8 mouse cellular contexts compared by ENCODE assay signal in genomic region chr6:115991108-115991880, GRCm38 (mm10). TPM values are rescaled to one million over a fixed set of nuclear protein-coding genes. Genes with fewer than 3 reads are reported as not detected.
DNase-seq lines count a peak whose midpoint lies in the region; ATAC-seq lines count a peak whose summit lies in the region.

No protein-coding gene starts in this region.

- 0 out of 2 replicates have a peak overlapping the region, but pooled peaks have one; percentile 13 for H3K9ac ChIP-seq in forebrain, embryonic 12.5 days
- H3K9ac ChIP-seq in limb, embryonic 12.5 days (replicated peaks), result peak overlapping the region; percentile 40
- H3K9ac ChIP-seq in neural tube, embryonic 13.5 days, result peak overlapping the region; percentile 60

- H3K27ac ChIP-seq in forebrain, embryonic 12.5 days, result no peak overlapping the region
- no peak overlapping the region for H3K27ac ChIP-seq in limb, embryonic 12.5 days
- peak overlapping the region; percentile 54 for H3K27ac ChIP-seq in neural tube, embryonic 13.5 days (replicated peaks)

- DNase-seq in adrenal gland, adult (ENCODE audit: inconsistent age in 2 of 2, low spot score in 1 of 2), result peak; percentile 86 to 94
- DNase-seq in adrenal gland, postnatal 4 days (ENCODE audit: low spot score in 2 of 2), result no peak
- peak; percentile 82 for DNase-seq in 3134 (ENCODE audit: extremely low read depth, insufficient read length, low spot score)
- DNase-seq in right cerebral cortex, postnatal 4 days, result no peak

- peak overlapping the region; percentile 47 for H3K4me3 ChIP-seq in forebrain, embryonic 12.5 days (replicated peaks)
- peak overlapping the region; percentile 59 for H3K4me3 ChIP-seq in limb, embryonic 12.5 days (replicated peaks)
- peak overlapping the region; percentile 53 for H3K4me3 ChIP-seq in neural tube, embryonic 13.5 days

- ATAC-seq in forebrain, embryonic 12.5 days (ENCODE audit: low FRiP score), result no peak
- no peak for ATAC-seq in limb, embryonic 12.5 days (ENCODE audit: insufficient number of reproducible peaks, insufficient read depth, low FRiP score, low TSS enrichment, low read depth)
- no peak for ATAC-seq in neural tube, embryonic 13.5 days (ENCODE audit: low read depth)
- ATAC-seq in frontal cortex, adult (ENCODE audit: low TSS enrichment), result no peak

- no peaks in the 10 kb centered on the region for H3K36me3 ChIP-seq in forebrain, embryonic 12.5 days (replicated peaks)
- H3K36me3 ChIP-seq in limb, embryonic 12.5 days, result no peaks in the 10 kb centered on the region
- H3K36me3 ChIP-seq in neural tube, embryonic 13.5 days, result no peaks in the 10 kb centered on the region

- peaks cover 61% of the 10 kb centered on the region for H3K27me3 ChIP-seq in forebrain, embryonic 12.5 days
- H3K27me3 ChIP-seq in limb, embryonic 12.5 days, result peaks cover 64% of the 10 kb centered on the region
- peaks cover 50% of the 10 kb centered on the region for H3K27me3 ChIP-seq in neural tube, embryonic 13.5 days

- WGBS in forebrain, embryonic 12.5 days, result 30% methylated on average over 13 of the region's 13 CpGs
- WGBS in limb, embryonic 12.5 days, result 27% methylated on average over 13 of the region's 13 CpGs
- WGBS in neural tube, embryonic 13.5 days, result 24% methylated on average over 13 of the region's 13 CpGs

- peak overlapping the region; percentile 13 for H3K4me2 ChIP-seq in forebrain, embryonic 12.5 days
- H3K4me2 ChIP-seq in limb, embryonic 12.5 days, result peak overlapping the region; percentile 37
- H3K4me2 ChIP-seq in neural tube, embryonic 13.5 days, result peak overlapping the region; percentile 82

- H3K4me1 ChIP-seq in forebrain, embryonic 12.5 days, result peaks cover 35% of the 10 kb centered on the region
- peaks cover 49% of the 10 kb centered on the region for H3K4me1 ChIP-seq in limb, embryonic 12.5 days (replicated peaks)
- H3K4me1 ChIP-seq in neural tube, embryonic 13.5 days (replicated peaks), result peaks cover 67% of the 10 kb centered on the region

- no peaks in the 10 kb centered on the region for H3K9me3 ChIP-seq in forebrain, embryonic 12.5 days
- no peaks in the 10 kb centered on the region for H3K9me3 ChIP-seq in limb, embryonic 12.5 days
- no peaks in the 10 kb centered on the region for H3K9me3 ChIP-seq in neural tube, embryonic 13.5 days

RNA-seq across cellular contexts. Expression of gene Plxnd1, which starts 3.5 kb away (rescaled TPM):
- 100 to 1,000 TPM; 237 to 271 TPM for total RNA-seq in adrenal gland, postnatal 4 days (2021)
- 18.8 and 19.2 TPM in 2 replicates for polyA plus RNA-seq in forebrain, embryonic 12.5 days (2016; fragmentation: Nextera tagmentation; extraction: Ambion mirVana)
- polyA plus RNA-seq in limb, embryonic 12.5 days (2016; fragmentation: Nextera tagmentation; extraction: Ambion mirVana), result 25.2 and 27.5 TPM in 2 replicates
- 13.5 and 17.8 TPM in 2 replicates for polyA plus RNA-seq in neural tube, embryonic 13.5 days (2015; fragmentation: Nextera tagmentation; extraction: Ambion mirVana)

RNA-seq across cellular contexts. Expression of gene H1foo, which starts 46.6 kb away (rescaled TPM):
- total RNA-seq in adrenal gland, postnatal 4 days (2021), result not detected
- polyA plus RNA-seq in forebrain, embryonic 12.5 days (2016; fragmentation: Nextera tagmentation; extraction: Ambion mirVana), result not detected in 2 replicates
- not detected in 2 replicates for polyA plus RNA-seq in limb, embryonic 12.5 days (2016; fragmentation: Nextera tagmentation; extraction: Ambion mirVana)
- polyA plus RNA-seq in neural tube, embryonic 13.5 days (2015; fragmentation: Nextera tagmentation; extraction: Ambion mirVana), result not detected in 2 replicates

RNA-seq across cellular contexts. Expression of gene Rho, which starts 59.7 kb away (rescaled TPM):
- total RNA-seq in adrenal gland, postnatal 4 days (2021), result 1 to 10 TPM in 1 of 2 experiments, under 1 TPM in 1; 0.70 to 1.1 TPM
- polyA plus RNA-seq in forebrain, embryonic 12.5 days (2016; fragmentation: Nextera tagmentation; extraction: Ambion mirVana), result 0.43 TPM in 1 of 2 replicates, not detected in the other
- 0.28 and 0.38 TPM in 2 replicates for polyA plus RNA-seq in limb, embryonic 12.5 days (2016; fragmentation: Nextera tagmentation; extraction: Ambion mirVana)
- polyA plus RNA-seq in neural tube, embryonic 13.5 days (2015; fragmentation: Nextera tagmentation; extraction: Ambion mirVana), result 2.2 and 4.1 TPM in 2 replicates

Comparison
In these comparisons a context has a peak if more than half of its experiments do, and no peak if none do; other contexts are left out.
1. DNase-seq: peak in adrenal gland, adult (2 of 2) and 3134 (single experiment); none in adrenal gland, postnatal 4 days (0 of 2) and right cerebral cortex, postnatal 4 days (single experiment).
2. H3K4me2 ChIP-seq: peak in every context shown above with its lines; median percentile 82 in neural tube, embryonic 13.5 days; 37 in limb, embryonic 12.5 days; 13 in forebrain, embryonic 12.5 days.
3. Peak in every context shown above with its lines, with median percentiles within 50 percentile points of each other: H3K4me3 ChIP-seq and H3K9ac ChIP-seq.